Mouse (Mus musculus) brain, embryonic 14.5 days (tissue): ENCODE measurements around the gene Ube2m. TPM values are rescaled to one million over a fixed set of nuclear protein-coding genes. Genes with fewer than 3 reads are reported as not detected.

ENCODE experiments used
- DNase-seq: peaks from one replicate; pipeline ENCODE4 v3.0.0-alpha.2; 2011; ENCODE audit warnings: low read depth
- CTCF ChIP-seq: fragments of 200-500 bp; IDR thresholded peaks from 2 replicates; pipeline ENCODE4 v1.5.1; 2012; ENCODE audit warnings: inconsistent platforms, mild to moderate bottlenecking, moderate library complexity, borderline replicate concordance; ENCODE audit not compliant: insufficient read depth, insufficient read length; ENCODE audit errors: extremely low read depth
- POLR2A ChIP-seq: fragments of 200-500 bp; IDR thresholded peaks from 2 replicates; pipeline ENCODE4 v1.6.1; 2012; ENCODE audit warnings: mild to moderate bottlenecking, inconsistent platforms, borderline replicate concordance; ENCODE audit not compliant: poor library complexity, insufficient read depth, insufficient read length, severe bottlenecking; ENCODE audit errors: extremely low read depth
- polyA plus RNA-seq: library from polyadenylated mRNA; depleted of rRNA; stranded (reverse); fragments of >200 nt; gene quantifications from 2 replicates; pipeline ENCODE4 v1.2.3, GENCODE M21; 2012; rRNA removed

The Ube2m gene
- polyA plus RNA-seq, 1 experiment: 373 TPM

DNA sequence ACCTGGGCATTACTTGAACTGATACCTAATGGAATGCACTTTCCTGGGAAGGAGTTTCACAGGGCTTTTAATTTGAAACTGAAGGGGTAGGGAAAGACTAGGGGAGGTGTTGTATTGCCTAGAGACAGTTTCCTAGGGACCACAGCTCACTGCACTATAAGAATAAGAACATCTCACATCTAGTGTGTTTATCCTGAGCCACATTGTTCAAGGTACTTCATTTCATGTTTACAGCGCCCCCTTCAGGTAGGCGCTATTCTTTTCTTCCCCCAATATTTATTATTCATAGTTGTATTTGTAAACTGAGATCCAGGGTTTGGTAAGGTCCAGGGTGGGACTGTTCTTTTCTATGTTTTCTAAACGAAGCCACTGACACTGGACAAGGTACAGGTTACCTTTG lies 45.9 kb downstream of the Ube2m start:
- TF ChIP-seq CTCF (no peak), POLR2A (no peak)
- DNase-seq: peak; percentile 15

DNA sequence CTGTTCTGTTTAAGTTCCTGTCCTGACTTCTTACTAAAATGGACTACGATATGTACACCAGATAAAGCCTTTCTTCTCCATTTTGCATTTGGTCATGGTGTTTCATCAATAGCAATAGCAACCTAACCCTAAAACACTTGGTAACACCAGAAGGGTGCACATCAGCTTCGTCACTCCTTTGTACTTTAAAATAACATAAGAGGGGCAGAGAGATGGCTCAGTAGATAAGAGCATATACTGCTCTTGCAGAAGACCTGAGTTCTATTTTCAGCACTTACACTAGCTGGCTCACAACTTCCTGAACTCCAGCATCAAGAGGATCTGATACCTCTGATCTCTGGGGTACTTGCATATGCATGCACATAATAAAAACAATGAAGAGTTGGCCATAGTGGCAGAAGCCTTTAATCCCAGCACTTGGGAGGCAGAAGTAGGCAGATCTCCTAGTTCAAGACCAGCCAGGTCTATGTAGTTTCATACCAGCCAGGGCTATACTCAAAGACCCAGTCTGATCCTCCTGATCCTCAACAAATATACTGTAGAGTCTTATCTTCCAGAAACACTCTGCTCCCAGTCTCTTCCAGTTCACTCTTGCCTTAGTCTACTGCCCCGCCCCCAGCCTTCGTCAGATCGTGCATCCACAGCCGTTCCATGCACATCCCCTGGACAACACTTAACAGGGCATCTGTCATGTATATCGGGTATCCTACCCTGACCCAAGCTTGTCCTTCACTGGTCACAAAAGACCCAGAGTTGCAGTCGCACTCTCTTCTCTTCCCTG lies 50.5 kb downstream of the Ube2m start:
- no peak for TF ChIP-seq CTCF
- no peak for DNase-seq

DNA sequence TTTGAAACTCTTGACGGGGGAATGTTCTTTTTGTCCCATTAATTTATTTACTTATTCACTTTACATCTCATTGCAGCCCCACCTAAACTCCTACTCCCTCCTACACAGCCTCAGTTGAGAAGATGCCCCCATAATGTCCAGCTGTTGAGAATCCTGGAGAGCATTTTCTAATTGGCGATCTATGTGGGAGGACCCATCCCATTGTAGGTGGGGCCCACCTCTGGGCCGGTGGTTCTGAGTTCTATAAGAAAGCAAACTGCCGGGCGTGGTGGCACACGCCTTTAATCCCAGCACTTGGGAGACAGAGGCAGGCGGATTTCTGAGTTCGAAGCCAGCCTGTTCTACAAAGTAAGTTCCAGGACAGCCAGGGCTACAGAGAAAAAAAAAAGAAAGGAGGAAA lies 51.2 kb downstream of the Ube2m start:
- TF ChIP-seq CTCF (no peak), POLR2A (no peak)
- no peak for DNase-seq

DNA sequence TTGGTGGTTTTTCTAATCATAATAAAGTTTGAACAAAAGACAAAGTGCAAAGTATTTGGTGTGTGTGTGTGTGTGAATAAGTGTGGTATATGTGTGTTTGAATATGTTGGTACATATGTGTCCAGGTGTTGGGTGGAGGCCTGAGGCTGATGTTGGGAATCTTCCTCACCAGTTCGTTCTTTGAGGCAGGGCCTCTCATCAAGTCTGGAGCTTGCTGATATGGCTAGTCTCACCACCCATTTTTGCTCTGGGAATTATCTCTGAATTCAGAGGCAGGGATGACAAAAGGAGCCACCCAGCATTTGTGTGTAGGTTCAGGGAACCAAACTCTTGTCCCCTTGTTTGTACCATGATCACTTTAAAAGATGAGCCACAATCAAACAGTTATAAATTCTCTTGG lies 52.4 kb downstream of the Ube2m start:
- no peak for TF ChIP-seq CTCF

More for the DNA sequence above, 52.4 kb downstream of the Ube2m start:
- DNase-seq: no peak

Other genes with a start within 250 kb of the Ube2m start
- gene Zscan18, start 234.6 kb downstream of the Ube2m start, polyA plus RNA-seq: 21.8 and 25.6 TPM in 2 replicates
- gene Zfp329, start 219.4 kb downstream of the Ube2m start, polyA plus RNA-seq: 19.1 and 22.6 TPM in 2 replicates
- 11.4 and 13.4 TPM in 2 replicates for gene Zfp110, start 203.5 kb downstream of the Ube2m start, polyA plus RNA-seq
- 9.4 and 10.5 TPM in 2 replicates for gene Zfp128, start 157.1 kb downstream of the Ube2m start, polyA plus RNA-seq
- 14.2 and 17.8 TPM in 2 replicates for gene Zscan22, start 140.5 kb downstream of the Ube2m start, polyA plus RNA-seq
- 2,137 and 2,684 TPM in 2 replicates for gene Rps5, start 116.0 kb downstream of the Ube2m start, polyA plus RNA-seq
- gene Rnf225, start 110.9 kb downstream of the Ube2m start, polyA plus RNA-seq: 2.6 and 3.3 TPM in 2 replicates
- gene Zfp324, start 72.4 kb downstream of the Ube2m start, polyA plus RNA-seq: 14.1 and 16.1 TPM in 2 replicates
- gene Zfp446, start 60.4 kb downstream of the Ube2m start, polyA plus RNA-seq: 14.2 and 16.5 TPM in 2 replicates
- 0.75 and 1.9 TPM in 2 replicates for gene Slc27a5, start 40.1 kb downstream of the Ube2m start, polyA plus RNA-seq
- gene Trim28, start 39.2 kb downstream of the Ube2m start, polyA plus RNA-seq: 585 and 651 TPM in 2 replicates
- 54.8 and 54.9 TPM in 2 replicates for gene Zbtb45, start 28.2 kb downstream of the Ube2m start, polyA plus RNA-seq
- gene Chmp2a, start 3.5 kb downstream of the Ube2m start, polyA plus RNA-seq: 166 and 170 TPM in 2 replicates
- gene Mzf1, start 16.5 kb upstream of the Ube2m start, polyA plus RNA-seq: 11.8 and 11.9 TPM in 2 replicates
- gene Vmn1r85, start 56.9 kb upstream of the Ube2m start, polyA plus RNA-seq: 0.03 and 0.07 TPM in 2 replicates
- 0.03 TPM in 1 of 2 replicates, not detected in the other for gene Vmn1r86, start 81.6 kb upstream of the Ube2m start, polyA plus RNA-seq
- gene Vmn1r87, start 101.9 kb upstream of the Ube2m start, polyA plus RNA-seq: not detected in 2 replicates
- gene Vmn1r88, start 121.3 kb upstream of the Ube2m start, polyA plus RNA-seq: not detected in 2 replicates
- not detected in 2 replicates for gene Vmn1r89, start 174.7 kb upstream of the Ube2m start, polyA plus RNA-seq
- 41.8 and 45.8 TPM in 2 replicates for gene Lig1, start 239.0 kb upstream of the Ube2m start, polyA plus RNA-seq
- 8.5 and 14.9 TPM in 2 replicates for gene Zswim9, start 240.4 kb upstream of the Ube2m start, polyA plus RNA-seq